Mouse (Mus musculus) intestine, embryonic 16.5 days (tissue): ENCODE measurements around the gene Sdc3. TPM values are rescaled to one million over a fixed set of nuclear protein-coding genes. Genes with fewer than 3 reads are reported as not detected.

Experiments used
- ATAC-seq: fragments of 200-750 bp; cut with Nextera tagmentation; 2 replicates; pipeline ENCODE4 v1.8.0; 2017; ENCODE audit warnings: moderate TSS enrichment, moderate library complexity
- H3K27ac ChIP-seq: fragments of 300-500 bp; sonication (generic); 2 replicates; pipeline ENCODE4 v1.5.1; 2014; ENCODE audit warnings: mild to moderate bottlenecking, low read length
- H3K27me3 ChIP-seq: fragments of 300-500 bp; sonication (generic); replicated peaks from 2 replicates; pipeline ENCODE4 v1.6.1; 2014; ENCODE audit warnings: low read length, control low read depth, mixed read lengths; ENCODE audit not compliant: control insufficient read depth, insufficient read depth
- H3K36me3 ChIP-seq: fragments of 300-500 bp; sonication (generic); 2 replicates; pipeline ENCODE4 v1.6.1; 2014; ENCODE audit warnings: low read length, control low read depth; ENCODE audit not compliant: control insufficient read depth, insufficient read depth
- H3K4me1 ChIP-seq: fragments of 300-500 bp; sonication (generic); 2 replicates; pipeline ENCODE4 v1.6.1; 2014; ENCODE audit warnings: low read length, control low read depth, mixed read lengths; ENCODE audit not compliant: control insufficient read depth, insufficient read depth
- H3K4me2 ChIP-seq: fragments of 300-500 bp; sonication (generic); 2 replicates; pipeline ENCODE4 v1.6.1; 2014; ENCODE audit warnings: low read depth, low read length, control low read depth
- H3K4me3 ChIP-seq: fragments of 300-500 bp; sonication (generic); 2 replicates; pipeline ENCODE4 v1.5.1; 2014; ENCODE audit warnings: mild to moderate bottlenecking, low read length
- H3K9ac ChIP-seq: fragments of 300-500 bp; sonication (generic); 2 replicates; pipeline ENCODE4 v1.6.1; 2014; ENCODE audit warnings: low read depth, low read length
- H3K9me3 ChIP-seq: fragments of 300-500 bp; sonication (generic); 2 replicates; pipeline ENCODE4 v1.6.1; 2016; ENCODE audit warnings: low read length, control low read depth; ENCODE audit not compliant: control insufficient read depth
- WGBS: fragments of 180-500 bp; shearing (Covaris S2); extraction: QIAGEN DNeasy Blood & Tissue Kit; methylation state at CpG from one replicate; pipeline ENCODE4 v1.1.7; 2014; 5-methylcytosine and 5-hydroxymethylcytosine counted together
- polyA plus RNA-seq: library from polyadenylated mRNA; unstranded; fragments of >200 nt; fragmentation: Nextera tagmentation; extraction: Ambion mirVana; gene quantifications from 2 replicates; pipeline ENCODE4 v1.2.1, GENCODE M21; 2015

Sdc3 gene
- polyA plus RNA-seq, 1 experiment from 2014 or later, result 12.3 TPM

DNA sequence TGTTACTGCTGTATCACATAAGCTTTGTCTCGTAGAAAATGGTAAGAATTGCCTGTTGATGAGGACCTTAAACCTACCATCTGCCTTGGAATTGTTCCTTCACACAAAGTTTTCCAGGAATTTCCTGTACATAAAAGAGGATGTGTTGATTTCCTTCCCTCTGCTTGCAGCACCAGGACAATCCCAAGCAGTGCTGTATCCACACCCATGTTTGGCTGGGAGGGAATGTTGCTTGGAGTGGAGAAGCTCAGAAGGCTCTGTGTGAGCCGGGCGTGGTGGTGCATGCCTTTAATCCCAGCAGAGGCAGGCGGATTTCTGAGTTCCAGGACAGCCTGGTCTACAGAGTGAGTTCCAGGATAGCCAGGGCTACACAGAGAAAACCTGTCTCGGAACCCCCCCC lies 30.5 kb upstream of the Sdc3 start:
- no peak overlapping the region for H3K27ac ChIP-seq
- peak; percentile 33; the same call in 1 of the 2 replicates for ATAC-seq
- no peaks in the 10 kb centered on the region for H3K9me3 ChIP-seq
- 0 out of 2 replicates have a peak, but pooled peaks cover 4% of the 10 kb centered on the region for H3K4me1 ChIP-seq
- H3K36me3 ChIP-seq, result peaks cover 34% of the 10 kb centered on the region
- H3K27me3 ChIP-seq, result no peaks in the 10 kb centered on the region
- no peak overlapping the region for H3K4me2 ChIP-seq
- no peak overlapping the region for H3K4me3 ChIP-seq
- H3K9ac ChIP-seq, result no peak overlapping the region
- 72% methylated on average over 5 of the region's 5 CpGs for WGBS

DNA sequence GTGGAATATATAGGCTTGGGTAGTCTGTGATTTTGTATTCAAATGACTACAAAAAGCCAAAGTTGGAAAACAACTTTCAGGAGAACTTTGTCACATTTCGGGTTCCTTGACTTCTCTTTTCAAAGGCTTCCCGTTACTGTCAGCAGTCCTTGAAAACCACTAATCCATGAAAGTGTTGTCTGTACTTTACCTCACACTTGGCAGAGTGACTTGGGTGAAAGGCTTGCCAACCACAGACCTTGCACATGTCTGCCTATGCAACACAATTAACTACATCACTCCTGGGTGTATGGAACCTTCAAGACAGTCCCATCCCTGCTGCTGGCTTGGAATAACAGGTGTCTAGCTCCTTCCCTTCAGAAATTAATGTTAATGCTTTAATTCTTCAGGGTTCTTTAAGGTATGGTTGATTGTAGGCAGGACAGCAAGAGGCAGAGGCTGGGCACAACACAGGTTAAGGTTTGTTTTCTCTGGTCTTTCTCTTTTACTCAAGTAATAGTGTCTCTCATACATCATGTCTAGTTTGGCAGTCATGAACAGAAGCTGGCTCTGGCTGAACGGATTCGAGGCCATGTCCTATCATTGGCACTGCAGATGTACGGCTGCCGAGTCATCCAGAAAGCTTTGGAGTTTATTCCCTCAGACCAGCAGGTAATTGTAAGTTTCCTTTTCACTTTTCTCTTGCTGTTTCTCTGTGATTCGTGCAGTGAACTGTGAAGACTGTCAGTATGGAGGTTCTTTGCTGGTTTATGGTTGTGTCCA lies 26.8 kb upstream of the Sdc3 start:
- Histone ChIP-seq H3K27ac (no peak overlapping the region), H3K4me3 (no peak overlapping the region), H3K27me3 (no peaks in the 10 kb centered on the region), H3K9ac (no peak overlapping the region), H3K4me1 (0 out of 2 replicates have a peak, but pooled peaks cover 4% of the 10 kb centered on the region), H3K9me3 (no peaks in the 10 kb centered on the region), H3K36me3 (peaks cover 32% of the 10 kb centered on the region), H3K4me2 (no peak overlapping the region)
- 92% methylated on average over 7 of the region's 7 CpGs for WGBS
- ATAC-seq, result no peak

DNA sequence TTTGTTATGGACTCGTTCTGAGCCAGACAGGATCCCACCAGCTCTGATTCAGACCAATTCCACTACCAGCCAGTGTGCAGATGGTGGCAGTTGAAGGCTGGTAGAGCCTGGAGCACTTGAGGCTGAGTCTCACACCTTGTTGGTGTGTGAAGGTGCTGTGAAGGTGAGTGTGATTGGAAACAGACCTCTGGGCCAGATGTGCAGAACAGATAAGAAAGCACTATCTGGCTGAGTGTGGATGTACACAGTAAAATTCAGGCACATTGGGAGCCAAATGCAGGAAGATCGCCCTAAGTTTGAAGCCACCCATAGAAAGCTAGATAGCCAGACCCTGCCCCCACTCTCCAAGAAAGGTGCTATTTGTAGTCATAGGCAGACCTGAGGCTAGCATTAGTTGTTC lies 25.9 kb upstream of the Sdc3 start:
- WGBS, result 92% methylated on average over 1 of the region's 2 CpGs
- peaks cover 37% of the 10 kb centered on the region for H3K36me3 ChIP-seq
- ATAC-seq, result no peak

DNA sequence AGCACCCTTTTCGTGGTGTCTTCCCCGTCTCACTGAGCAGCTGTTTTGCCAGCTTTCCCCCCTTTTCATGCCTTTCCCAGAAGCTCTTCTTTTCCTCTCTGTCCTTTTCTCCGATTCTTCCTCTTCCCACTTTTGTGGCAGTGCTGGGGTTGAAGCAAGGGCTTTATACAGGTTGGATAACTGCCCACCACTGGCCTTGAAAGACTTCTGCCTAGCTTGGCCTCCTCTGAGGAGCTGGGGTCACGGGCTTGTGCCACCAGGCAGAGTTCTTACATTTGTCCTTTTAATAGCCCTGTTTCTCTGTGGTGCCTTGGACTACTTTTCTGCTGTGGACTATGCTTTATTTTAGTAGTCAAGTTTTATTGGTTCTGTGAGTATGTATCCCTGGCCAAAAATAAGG lies 25.4 kb upstream of the Sdc3 start:
- peaks cover 39% of the 10 kb centered on the region for H3K36me3 ChIP-seq
- H3K27me3 ChIP-seq, result no peaks in the 10 kb centered on the region
- 89% methylated on average over 4 of the region's 4 CpGs for WGBS

More for the DNA sequence above, 25.9 kb upstream of the Sdc3 start:
- no peaks in the 10 kb centered on the region for H3K9me3 ChIP-seq
- no peaks in the 10 kb centered on the region for H3K27me3 ChIP-seq
- H3K9ac ChIP-seq, result no peak overlapping the region
- 0 out of 2 replicates have a peak, but pooled peaks cover 4% of the 10 kb centered on the region for H3K4me1 ChIP-seq
- no peak overlapping the region for H3K27ac ChIP-seq
- no peak overlapping the region for H3K4me2 ChIP-seq
- no peak overlapping the region for H3K4me3 ChIP-seq

DNA sequence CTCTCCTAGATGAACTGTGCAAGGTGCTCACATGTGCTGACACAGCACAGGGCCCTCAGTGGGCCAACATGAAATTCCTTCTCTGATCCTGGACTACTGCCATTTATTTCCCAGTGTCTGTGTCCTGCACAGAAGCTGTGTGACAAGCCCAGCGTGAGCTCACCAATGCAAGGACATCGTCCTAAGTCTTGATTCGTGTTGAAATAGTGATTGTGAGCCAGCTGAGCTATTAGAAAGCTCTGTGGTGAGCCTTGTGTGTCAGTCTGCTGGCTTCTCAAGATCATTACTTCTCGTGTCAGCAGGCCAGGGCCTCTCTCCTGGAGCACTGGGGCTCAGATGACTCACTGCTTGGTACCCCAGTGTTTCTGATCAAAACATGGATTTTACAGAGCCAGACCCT lies 18.4 kb upstream of the Sdc3 start:
- Histone ChIP-seq H3K4me3 (no peak overlapping the region), H3K27me3 (no peaks in the 10 kb centered on the region), H3K36me3 (peaks cover 29% of the 10 kb centered on the region), H3K9me3 (no peaks in the 10 kb centered on the region), H3K4me2 (no peak overlapping the region), H3K9ac (no peak overlapping the region), H3K27ac (no peak overlapping the region), H3K4me1 (peaks cover 8% of the 10 kb centered on the region)
- no peak for ATAC-seq
- WGBS, result 83% methylated on average over 4 of the region's 4 CpGs

More for the DNA sequence above, 25.4 kb upstream of the Sdc3 start:
- no peak overlapping the region for H3K4me2 ChIP-seq
- no peak overlapping the region for H3K4me3 ChIP-seq
- no peaks in the 10 kb centered on the region for H3K9me3 ChIP-seq
- H3K27ac ChIP-seq, result no peak overlapping the region
- no peak for ATAC-seq
- H3K9ac ChIP-seq, result no peak overlapping the region
- no peaks in the 10 kb centered on the region for H3K4me1 ChIP-seq

DNA sequence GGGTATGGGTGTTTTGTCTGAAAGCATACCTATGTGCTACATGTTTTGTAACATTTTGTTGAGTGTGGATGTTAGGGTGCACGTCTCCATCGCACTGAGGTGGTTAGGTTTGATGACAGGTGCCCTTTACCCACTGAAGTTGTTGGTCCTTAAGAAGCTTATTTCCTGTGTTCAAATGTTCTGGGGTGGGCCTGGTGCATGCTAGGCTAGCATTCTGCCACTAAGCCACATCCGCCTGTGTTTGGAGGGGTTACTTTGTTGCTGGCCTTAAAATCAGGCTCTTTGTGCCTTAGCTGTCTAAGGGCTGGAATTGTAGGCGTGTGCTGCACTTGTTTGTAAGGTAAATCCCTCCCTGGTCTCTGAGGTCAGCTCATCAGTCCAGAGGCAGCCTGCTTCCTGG lies 17.5 kb upstream of the Sdc3 start:
- Histone ChIP-seq H3K4me1 (peaks cover 8% of the 10 kb centered on the region), H3K27me3 (no peaks in the 10 kb centered on the region), H3K9me3 (no peaks in the 10 kb centered on the region), H3K4me2 (no peak overlapping the region), H3K36me3 (peaks cover 33% of the 10 kb centered on the region), H3K27ac (no peak overlapping the region), H3K9ac (no peak overlapping the region), H3K4me3 (no peak overlapping the region)
- WGBS, result 93% methylated on average over 4 of the region's 4 CpGs
- no peak for ATAC-seq

DNA sequence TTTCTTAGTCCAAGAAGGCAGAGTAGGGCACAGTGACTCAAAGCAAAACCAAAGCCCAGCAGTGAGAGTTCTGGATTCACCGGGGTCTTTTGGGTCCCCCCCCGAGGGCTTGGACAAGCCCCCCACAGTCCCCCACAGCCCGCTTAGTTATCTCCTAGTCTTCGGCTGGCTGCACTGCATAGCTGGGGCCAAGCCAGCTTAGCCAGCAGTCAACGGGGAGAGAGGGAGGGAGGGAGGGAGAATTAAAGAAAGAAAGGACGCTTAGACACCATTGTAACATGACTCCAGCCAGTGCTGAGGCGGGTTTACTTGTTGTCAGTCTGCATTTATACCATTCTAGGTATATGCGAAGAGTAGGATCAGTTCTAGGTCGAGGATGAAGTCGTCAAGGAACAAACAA lies 14.7 kb upstream of the Sdc3 start:
- ATAC-seq, result 0 out of 2 replicates have a peak, but pooled peaks have one; percentile 10
- H3K4me2 ChIP-seq, result no peak overlapping the region
- H3K27ac ChIP-seq, result peak overlapping the region; percentile 33
- H3K9ac ChIP-seq, result no peak overlapping the region
- H3K4me3 ChIP-seq, result no peak overlapping the region
- H3K27me3 ChIP-seq, result no peaks in the 10 kb centered on the region
- no peaks in the 10 kb centered on the region for H3K9me3 ChIP-seq
- 54% methylated on average over 10 of the region's 10 CpGs for WGBS
- H3K36me3 ChIP-seq, result peaks cover 20% of the 10 kb centered on the region
- H3K4me1 ChIP-seq, result peaks cover 8% of the 10 kb centered on the region

DNA sequence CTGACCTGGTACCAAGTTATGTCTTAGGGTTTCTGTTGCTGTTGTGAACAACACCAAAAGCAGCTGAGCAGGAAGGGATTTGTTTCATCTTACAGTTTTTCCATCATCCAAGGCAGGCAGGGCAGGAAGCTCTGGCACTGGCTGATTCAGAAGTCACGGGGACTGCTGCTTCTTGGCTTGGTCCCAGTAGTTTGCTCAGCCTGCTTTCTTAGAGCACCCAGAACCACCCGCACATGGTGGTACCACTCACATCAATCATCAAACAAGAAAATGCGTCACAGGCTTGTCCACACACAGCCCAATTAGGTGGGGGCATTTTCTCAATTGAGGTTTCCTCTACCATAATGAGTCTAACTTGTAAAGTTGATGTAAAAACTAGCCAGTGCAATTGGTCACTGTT lies 13.3 kb upstream of the Sdc3 start:
- Histone ChIP-seq H3K4me2 (no peak overlapping the region), H3K27me3 (no peaks in the 10 kb centered on the region), H3K9ac (no peak overlapping the region), H3K4me3 (no peak overlapping the region), H3K9me3 (no peaks in the 10 kb centered on the region), H3K36me3 (peaks cover 14% of the 10 kb centered on the region), H3K27ac (no peak overlapping the region), H3K4me1 (peaks cover 8% of the 10 kb centered on the region)
- WGBS, result 72% methylated on average over 3 of the region's 3 CpGs
- no peak for ATAC-seq

DNA sequence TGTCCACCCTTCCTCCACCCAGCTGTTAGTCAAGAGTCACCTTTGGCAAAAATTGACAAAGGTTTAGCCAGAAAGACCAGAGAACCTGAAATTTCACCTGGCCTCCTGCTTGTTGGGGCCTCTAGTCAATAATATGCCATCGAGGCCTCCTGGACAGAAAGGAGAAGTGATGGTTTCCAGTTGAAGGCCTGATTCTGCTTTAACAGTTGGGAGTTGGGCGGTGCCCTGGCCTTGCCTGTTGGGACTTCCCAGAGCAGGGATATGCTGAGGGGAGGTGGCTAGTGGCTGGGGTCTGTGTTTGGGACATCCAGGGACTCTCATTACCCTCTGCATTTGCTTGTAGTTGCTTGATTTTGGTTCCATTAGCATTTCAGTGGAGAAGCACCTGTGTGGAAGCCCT lies 9.8 kb upstream of the Sdc3 start:
- Histone ChIP-seq H3K27ac (no peak overlapping the region), H3K36me3 (0 out of 2 replicates have a peak, but pooled peaks cover 4% of the 10 kb centered on the region), H3K4me2 (no peak overlapping the region), H3K27me3 (no peaks in the 10 kb centered on the region), H3K9ac (no peak overlapping the region), H3K9me3 (no peaks in the 10 kb centered on the region), H3K4me1 (peaks cover 6% of the 10 kb centered on the region; the same call in 1 of the 2 replicates), H3K4me3 (no peak overlapping the region)
- ATAC-seq, result no peak
- 87% methylated on average over 2 of the region's 2 CpGs for WGBS
